Mouse (Mus musculus): ENCODE results near the gene Cacna1a.
"Not testable (repeated sequence)": the region's sequence is repeated elsewhere in the genome, so short reads cannot be mapped to it uniquely, and the experiment has no call there.

The Cacna1a gene

DNA sequence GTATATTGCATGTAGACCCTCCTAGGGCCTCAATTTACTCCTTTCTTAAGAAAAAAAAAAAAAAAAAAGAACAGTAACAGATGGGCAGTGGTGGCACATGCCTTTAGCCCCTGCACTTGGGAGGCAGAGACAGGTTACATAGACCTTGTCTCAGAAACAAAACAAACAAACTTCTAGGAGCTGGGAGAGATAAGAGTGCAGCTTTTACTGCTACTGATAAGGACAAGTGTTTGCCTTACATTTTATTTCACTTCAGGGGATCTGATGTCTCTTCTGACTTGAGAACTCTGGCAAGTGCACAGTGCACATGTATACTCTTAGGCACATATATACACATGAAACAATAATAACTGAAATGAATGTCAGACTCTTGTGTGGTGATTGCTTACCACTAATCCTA, 269.0 kb downstream of the Cacna1a start:
- intact Hi-C loops (cut with DNase I): no loop called here

DNA sequence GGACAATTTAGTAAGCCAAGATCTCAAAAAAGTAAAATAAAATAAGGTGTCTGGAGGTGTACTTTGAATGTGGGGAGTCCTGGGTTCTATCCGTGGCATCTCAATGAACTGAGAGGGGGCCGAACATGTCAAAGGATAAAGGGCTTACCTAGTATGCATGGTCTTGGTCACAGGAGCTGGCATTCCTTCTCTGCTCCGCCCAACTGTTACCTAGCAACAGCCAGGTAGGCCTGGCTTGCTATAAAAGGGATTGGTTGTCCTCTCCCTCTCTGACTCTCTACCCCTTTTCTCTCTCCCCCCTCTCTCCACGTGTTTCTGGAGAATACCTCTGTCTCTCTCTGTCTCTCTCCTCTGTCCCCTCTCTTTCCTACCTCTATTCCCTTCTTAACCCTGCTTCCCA, 269.4 kb downstream of the Cacna1a start:
- intact Hi-C loops (cut with DNase I): no loop called here

DNA sequence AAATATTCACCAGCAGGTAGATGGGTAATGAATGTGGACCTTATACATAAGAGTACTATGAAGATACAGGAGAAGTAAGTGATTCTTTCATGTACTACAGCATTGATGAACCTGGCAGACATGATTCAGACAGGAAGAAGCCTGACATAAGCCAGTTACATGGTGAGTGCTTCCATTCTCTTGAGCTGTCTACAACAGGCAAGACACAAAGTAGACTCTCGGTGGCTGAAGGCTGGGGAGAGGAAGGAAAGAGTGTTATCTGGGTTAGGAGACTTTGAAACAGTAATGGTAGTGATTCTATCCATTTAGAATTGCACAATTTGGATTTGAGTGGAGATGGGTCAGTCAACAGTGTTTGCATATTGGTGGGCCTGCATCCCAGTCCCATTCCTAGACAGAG, 270.7 kb downstream of the Cacna1a start:
- intact Hi-C loops (cut with DNase I): no loop called here

DNA sequence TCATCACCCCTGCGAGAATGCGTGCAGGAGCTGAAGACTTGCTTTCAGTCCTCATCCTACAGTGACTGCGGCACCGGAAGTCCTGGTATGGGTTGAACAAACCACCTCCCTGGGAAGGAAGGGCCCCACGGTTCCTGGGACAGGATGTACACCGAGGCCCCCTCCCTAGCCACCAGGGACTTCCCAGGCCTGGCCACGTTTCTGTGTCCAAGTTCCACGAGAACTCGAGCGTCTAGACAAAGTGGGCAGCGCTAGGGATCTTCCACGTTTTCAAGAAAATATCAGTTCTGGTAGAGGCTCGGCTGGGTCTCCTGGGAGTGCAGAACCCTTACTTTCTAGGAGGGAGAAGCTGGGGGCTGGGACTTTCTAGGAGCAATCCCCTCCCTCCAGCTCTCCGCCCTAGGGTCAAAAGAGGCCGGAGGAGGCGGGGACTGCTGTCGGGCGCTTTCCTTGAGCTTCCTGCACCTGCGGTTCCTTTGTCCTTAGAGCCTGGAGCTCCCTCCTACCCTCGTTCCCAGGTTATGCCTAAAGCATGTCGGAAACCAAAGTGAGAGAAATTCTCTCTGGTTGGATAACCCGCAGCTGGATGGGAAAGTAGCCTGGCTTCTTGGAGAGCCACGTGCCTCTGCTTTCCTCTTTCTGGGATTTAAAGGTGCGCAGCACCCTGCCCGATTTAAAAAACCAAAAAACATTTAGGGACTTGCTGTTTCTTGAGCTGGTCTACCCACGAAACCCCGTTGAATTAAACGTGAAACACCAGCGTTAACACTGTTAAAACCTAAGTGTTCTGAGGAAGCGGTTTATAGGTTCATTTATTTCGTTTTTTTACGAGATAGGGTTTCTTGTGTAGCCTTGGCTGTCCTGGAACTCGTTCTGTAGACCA, 271.9 kb downstream of the Cacna1a start:
- intact Hi-C loops (cut with DNase I): no loop called here

DNA sequence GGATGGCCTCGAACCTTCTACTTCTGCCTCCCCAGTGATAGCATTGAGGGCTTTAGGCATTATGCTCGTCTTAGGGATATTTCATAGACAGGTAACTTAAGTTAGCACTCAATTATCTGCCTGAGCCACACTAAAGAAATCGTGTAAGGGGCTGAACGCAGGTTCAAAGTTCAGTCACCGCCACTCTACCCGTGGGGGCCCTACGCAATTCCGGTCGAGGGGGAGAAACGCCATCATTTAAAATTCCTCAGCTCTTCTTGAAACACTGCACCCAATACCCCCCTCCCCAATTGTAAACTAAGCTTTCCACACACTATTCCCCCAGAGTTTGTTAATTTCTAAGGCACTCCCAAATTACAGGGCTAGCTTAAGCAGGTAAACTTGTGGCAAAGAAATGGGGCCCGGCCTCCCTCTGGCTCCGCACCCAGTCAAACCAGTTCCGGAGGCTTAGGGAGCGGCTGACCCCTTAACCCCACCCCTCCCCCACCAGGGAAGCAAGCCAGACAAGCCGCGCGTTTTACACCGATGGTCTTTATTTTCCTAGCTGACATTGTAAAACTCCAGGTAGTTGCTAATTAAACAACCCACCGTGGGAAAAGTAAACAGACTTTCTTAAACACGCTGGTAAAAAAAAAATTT, 272.7 kb downstream of the Cacna1a start:
- intact Hi-C loops (cut with DNase I): no loop called here

DNA sequence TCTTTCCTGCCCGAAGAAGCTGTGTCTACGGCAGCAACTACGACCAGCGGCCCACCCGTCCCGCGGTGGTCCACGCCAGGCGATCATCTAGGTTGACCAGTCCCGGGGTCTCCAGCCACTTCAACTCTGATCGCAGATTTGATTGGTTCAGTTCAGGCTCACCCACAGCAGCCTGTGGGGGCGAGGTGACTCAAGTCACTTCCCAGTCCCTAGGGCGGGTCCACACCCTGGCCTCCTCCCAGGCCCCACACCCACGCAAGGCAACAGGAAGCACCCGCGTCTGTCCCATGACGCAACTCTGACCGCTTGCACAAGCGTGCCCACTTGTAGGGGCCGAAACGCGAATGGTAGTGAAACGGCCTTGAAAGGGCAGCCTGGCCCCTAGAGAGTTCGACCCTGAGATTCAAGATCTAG, 273.2 kb downstream of the Cacna1a start:
- intact Hi-C loops (cut with DNase I): no loop called here

DNA sequence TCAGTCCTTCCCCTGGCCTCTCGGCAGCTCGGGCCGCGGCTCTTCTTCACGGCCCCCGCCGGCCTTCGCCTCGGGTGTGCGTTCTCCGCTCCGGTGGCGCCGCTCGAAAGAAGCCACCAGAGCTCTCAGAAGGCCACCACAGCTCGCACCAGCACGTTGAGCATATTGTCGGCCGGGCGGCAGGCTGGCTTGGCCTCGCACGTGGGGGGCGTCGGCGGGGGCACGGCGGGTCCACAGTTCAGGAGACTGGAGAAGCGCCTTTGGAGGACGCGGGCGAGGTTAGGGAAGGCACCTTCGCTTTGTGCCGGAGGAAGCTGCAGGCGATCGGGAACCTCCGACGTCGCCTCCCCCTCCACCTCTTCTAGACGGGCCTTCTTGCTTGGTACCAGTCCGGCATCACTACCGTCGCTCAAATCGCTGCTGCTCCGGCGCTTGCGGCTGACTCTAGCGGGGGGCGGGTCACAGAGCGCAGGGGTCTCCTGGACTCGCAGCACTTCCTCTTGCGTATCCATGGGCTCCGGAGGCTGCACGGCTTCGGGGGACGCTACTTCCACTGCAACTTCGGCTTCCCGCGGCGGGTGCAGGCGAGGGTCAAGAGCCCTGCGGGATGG, 273.8 kb downstream of the Cacna1a start:
- intact Hi-C loops (cut with DNase I): no loop called here

DNA sequence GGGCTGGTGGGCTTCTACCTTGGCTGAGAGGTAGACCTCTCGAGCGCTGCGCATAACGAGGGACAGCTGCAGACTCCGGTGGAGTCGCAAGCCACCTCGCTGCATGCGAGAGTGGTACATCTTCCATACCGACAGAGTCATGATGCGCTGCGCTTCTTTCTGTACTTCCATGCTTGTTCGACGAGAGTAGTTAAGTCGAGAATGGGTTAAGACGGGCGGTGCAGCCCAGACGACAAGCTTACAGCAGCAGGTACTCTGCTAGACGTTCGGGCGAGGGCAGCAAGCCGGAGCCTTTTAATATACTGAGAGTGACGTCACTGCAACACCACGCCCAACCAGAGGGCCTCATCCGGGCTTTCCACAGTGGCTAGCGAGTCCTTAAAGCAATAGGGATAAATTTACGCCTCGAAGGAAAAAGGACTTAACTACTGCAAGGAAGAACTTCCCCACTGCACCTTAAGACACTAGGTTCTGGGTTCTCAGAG, 274.4 kb downstream of the Cacna1a start, which contains the start of gene Ier2:
Gene Ier2 (minus strand): TSS at position 272 of the 485 bp plus-strand sequence.
- intact Hi-C loops (cut with DNase I): no loop called here

DNA sequence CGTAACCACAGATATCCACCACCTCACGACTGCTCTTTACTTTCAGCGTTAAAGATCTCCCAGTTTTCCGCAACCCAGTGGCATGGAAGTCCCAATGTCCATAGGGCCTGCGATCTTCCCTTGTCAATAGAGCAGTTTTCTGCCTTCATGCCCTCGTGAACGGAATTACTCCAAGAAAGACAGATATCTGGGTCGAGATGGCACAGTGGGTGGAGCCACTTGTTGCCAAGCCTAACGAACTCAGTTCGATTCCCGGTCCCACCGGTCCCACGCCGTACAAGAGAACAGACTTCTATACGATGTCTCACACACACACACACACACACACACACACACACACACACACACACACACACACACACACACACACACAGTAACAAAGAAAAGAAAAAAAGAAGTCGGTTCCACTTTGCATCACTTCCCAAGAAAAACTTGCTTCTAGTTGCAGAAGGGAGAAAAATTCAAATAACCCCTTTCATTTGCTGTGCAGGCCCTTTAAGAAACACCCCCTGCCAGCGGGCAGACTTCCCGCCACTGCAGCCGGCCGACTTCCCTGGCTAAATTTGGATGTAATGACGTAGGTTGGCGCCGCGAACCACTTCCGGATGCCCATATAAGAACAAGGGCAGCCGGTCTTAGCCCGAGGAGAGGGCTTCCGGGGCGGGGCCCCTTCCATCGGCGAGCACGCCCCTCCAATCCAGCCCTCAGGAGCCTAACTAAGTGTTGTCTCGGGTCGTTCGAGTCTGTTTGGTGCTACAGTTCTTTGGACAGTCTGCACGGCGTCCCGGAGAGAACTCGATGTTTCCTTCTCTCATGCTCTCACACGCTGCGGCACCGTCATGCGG, 275.5 kb downstream of the Cacna1a start:
- intact Hi-C loops (cut with DNase I): no loop called here

DNA sequence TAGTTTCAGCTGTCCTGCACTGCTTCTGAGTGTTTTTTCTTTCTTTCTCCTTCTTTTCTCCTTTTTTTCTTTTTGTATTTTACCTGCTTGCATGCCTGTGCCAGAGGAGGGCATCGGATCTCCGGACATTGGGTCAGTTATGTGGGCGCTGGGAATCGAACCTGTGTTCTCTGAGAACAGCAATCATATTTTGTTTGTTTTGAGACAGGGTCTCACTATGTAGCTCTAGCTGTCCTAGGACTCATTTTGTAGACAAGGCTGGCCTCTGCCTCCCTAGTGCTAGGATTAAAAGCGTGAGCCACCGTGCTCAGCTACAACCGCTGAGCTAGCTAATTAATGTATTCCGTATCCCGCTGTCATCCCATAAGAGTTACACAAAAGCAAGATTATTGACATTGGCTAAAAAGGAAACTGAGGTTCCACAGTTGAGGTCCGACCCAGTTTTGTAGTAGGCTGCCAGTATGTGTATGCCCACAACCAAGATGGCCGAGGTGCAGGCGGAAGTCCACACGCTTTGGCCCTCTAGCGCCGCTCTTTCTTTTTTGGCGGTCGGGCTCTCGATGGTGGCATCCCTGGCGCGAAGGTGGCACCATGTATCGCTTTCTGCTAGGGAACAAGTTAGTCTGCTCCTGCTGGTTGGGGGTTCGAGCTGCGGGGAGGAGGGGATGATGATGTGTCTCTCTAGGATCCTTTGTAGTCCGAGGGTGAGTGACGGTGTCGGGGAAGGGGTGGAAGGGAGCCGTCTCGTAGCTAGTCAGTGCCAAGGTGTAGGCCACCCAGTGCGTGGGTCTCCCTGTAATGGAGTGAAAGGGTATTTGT, 276.5 kb downstream of the Cacna1a start:
- intact Hi-C loops (cut with DNase I): no loop called here

DNA sequence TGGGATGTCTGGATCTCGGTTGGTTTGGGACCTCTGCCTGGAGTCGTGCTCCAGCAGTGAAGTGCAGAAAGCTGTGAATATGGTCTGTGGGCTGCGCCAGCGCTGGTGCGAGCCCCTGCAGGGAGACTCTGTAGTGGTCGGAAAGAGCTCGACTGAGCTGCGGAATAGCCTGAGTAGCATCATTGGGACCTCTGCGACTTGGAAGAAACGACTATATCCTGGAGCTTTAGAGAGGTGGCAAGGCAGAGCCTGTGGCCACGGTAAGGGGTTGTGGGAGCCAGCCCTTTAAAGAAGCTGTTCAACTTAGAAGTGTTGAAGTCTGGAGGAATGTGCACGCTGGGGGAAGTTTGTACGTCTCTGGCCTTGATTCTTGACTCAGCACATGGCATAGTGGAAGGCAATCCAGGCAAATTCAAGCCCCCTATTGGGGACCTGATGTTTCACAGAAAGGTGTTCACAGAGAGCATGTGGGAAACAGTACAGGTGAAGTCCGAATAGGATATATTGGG, 277.2 kb downstream of the Cacna1a start:
- intact Hi-C loops (cut with DNase I): no loop called here

DNA sequence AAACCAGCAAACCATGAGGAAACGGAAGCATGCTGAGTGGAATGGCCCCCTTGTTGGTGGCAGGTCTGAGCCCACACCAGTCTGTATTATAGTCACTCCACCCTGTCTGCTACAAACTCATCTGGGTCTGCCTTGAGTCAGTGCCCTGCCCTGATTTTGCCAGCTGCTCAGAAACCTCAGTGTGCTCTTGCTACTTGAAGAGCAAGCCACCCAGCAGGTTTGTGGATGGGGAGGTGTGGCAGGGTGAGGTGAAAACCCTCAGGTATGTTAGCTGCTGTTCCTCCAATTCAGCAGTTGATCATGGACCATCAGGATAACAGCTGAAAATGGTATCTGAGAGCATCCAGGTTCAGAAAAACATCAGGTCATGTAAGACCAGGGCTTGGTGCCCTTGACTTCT, 279.8 kb downstream of the Cacna1a start:
- intact Hi-C loops (cut with DNase I): no loop called here

DNA sequence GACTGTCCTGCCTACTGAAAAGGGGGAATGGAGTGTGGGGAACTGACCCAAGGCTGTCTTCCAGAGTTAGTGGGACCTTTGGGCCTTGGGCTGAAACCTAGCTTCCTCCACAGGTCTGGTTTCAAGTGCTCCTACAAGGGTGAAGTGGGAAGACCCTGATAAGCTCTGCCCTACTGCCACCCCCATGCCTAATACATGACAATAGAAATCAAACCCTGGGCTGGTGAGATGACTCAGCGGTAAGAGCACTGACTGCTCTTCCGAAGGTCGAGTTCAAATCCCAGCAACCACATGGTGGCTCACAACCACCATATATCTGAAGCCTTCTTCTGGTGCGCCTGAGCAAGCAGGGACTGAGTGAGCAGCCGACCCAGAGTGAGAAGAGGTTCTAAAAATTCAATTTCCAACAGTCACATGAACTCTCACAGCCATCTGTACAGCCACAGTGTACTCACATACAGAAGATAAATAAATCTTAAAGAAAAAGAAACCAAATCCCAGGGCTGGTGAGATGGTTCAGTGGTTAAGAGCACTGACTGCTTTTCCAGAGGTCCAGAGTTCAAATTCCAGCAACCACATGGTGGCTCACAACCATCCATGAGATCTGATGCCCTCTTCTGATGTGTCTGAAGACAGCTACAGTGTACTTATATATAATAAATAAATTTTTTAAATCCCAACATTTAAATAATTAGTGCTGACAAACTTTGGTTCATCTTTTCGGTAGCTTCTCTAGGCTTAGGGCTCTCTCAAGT, 280.7 kb downstream of the Cacna1a start:
- intact Hi-C loops (cut with DNase I): no loop called here

DNA sequence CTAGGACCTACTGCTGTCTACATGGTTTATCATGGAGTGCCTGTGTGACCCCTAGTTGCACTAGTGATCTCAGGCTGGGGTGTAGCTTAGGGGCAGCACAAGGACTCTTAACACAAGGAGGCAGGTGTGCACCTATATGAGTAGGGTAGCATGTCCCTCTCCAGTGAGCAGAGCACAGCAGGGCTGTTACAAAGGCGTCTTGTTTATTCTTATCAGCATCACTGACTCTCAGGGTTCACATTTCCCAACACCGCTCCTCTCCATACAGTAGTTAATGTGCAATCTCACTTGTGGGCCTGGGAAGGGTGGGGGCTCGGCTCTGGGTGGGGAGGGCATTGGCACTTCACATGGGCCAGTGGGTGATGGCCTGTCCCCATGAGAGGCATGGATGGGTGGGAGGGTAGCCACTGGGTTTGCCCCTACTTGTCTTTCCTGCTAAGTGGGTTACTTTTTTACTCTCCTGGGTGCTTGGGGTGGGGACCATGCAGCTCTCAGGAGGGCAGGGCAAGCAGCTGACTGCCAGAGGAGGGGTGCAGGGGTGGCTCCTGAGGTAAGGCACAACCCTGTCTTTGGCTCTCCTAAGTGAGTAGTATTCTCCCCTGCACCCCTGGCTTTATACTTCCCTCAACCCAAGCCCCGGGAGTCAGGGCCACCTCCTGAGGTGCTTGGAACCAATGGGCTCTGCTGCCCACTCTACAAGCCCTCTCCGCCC, 282.2 kb downstream of the Cacna1a start:
- intact Hi-C loops (cut with DNase I): not testable (repeated sequence)

DNA sequence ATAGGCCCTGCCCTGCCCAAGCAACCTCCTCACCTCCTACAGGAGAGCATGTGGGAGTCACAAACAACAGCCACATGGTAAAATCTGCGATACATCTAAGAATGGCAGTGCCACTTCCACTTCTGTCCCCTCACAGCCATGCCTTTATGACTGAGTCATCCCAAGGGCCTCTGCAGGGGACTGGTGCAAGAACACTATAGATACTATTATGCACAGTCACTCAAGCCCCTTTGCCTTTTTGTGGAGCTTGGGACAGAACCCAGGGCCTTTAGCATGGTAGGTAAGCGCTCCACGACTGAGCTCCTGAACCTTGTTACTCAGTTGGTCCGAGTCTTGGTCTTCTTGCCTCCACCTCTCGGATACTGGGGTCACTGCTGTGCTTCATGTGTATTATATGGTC, 289.1 kb downstream of the Cacna1a start:
- intact Hi-C loops (cut with DNase I): no loop called here

DNA sequence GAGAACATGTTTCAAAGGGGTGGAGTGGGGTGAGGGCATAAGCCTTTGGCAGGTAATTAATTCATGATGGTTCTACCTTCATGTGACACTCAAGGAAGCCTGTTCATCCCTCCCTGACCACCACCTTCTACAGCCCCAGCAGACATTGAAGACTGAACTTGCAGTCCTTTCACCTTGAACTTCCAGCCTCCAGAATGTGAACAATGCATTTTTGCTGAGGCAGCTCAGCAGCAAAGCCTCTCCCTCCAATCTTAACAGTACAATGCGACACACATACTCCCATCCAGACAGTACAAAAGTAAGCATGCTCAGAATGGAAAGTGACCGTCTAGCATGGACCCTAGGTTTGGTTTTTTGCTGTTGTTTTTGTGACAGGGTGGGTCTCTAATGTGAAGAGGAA, 293.2 kb downstream of the Cacna1a start:
- intact Hi-C loops (cut with DNase I): no loop called here

DNA sequence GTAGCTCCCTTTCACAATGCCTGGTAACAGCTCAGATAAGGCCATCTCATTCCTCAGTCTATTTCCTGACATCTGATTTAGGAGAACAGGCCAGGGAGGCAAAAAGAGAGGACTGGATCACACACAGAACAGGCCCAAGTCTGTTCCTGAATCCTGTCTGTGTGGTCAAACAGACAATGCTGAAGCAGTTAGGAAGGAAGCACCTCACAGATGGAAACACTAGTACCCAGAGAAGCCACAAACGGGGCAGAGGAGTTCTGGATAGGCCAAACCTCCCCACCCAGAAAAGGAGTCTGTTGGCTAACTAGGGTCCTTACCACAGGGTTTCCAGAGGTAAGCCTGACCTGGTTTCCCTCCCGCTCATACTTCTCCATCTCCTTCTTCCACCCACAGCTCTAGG, 294.0 kb downstream of the Cacna1a start:
- intact Hi-C loops (cut with DNase I): no loop called here

DNA sequence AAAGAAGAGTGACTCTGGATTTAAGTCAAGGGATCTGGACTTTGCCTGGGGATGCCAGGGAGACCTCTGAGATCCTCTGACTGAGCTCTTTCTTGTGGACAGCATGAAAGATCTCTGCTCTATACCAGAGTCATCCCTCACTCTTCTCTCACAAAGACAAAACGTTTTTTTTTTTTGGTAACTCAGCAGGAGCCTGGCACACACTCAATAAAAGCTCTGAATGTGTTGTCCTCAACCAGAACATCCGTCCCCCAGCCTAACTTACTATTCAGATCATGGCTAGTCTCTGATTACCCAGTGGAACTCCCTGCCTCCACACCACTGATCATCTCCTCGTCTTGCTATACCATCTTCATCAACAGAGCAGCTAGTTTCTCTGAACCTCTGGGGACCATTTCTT, 296.3 kb downstream of the Cacna1a start:
- intact Hi-C loops (cut with DNase I): no loop called here

Data from adrenal gland (tissue).